Mouse (Mus musculus) cerebellum, adult 11 months (tissue): ENCODE results near the gene Cdsn.

ENCODE experiments used
- DNase-seq: peaks from one replicate; pipeline ENCODE4 v3.0.0; 2022

Cdsn gene

DNA sequence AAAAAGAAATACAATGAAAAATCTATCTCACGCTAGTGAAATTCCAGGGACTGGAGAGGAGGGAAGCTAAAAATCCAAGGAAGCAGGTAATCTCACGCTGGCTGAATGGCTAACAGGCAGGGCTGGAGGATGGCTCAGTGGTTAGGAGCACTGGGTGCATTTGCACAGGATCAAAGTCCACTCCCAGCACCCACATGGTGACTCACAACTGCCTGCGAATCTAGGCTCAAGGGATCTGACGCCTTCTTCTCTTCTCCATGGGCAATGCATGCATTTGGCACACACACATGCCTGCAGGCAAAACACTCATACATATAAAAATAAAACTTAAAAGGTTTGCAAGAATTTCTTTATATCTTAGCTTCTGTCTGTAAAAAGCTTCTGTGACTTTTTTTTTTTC, 14.5 kb upstream of the Cdsn start:
- no peak for DNase-seq

DNA sequence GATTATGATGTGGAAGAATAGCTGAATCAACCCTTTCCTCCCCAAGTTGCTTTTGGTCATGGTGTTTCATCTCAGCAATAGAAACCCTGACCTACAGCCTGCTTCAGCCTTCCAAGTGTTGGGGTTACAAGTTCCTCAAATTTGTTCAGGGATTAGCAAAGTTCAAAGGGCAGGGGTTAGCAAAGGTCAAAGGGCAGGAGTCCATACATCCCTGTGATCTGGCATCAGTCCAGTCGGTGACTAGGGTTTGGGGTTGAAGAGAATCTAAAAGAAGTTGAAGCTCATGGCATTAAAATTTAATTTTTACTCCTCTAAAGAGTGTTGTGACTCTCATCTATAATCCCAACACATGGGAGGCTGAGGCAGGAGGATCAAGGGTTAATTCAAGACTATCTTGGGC, 13.5 kb upstream of the Cdsn start:
- no peak for DNase-seq

DNA sequence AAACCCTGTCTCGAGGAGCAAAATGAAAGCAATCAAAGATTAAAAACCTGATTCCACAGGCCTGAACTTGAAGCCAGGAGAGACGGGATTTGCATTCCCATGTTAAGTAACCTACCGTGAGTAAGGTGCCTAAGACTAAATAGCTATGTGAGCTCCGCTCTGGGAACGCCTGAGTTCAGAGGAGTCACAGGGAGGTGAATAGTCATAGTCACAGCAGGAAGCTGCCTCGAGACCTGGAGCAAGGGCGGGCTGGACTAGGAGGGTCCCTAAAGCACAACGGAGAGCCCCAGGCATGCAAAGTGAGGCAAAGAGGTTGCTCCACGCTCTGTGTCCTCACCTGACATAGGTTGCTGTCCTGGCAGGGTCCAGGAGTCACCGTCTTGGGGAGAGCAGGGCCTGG, 12.4 kb upstream of the Cdsn start:
- no peak for DNase-seq

DNA sequence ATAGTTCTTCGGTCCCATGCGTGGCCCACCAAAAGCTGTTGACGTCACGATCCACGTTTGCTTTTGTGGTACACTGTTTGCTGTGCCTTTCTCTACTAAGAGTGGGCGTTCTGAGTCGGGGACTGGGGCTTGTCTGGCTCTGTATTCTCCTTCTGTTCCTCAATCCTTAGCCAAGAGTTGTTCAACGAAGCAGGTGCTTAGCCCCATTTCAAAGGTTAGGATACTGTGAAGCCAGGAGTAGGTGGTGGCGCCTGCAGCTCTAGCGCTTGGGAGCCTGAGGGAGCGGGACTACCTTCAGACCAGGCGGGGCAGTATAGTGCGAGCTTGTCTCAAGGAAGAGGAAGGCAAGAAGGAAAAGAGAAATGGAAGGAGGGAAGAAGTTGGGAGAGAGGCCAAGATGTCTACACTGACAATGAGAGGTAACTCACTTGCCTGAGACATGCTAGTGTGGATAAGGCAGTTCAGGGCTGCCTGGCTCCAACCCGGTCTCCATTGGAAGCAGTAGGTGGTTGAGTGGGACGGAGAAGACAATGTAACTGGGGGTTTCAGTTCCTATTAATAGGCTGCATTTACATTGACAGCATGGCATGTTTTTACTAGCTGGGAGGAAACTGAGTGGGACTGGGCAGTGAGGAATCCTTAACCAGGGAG, 9.0 kb upstream of the Cdsn start:
- no peak for DNase-seq

DNA sequence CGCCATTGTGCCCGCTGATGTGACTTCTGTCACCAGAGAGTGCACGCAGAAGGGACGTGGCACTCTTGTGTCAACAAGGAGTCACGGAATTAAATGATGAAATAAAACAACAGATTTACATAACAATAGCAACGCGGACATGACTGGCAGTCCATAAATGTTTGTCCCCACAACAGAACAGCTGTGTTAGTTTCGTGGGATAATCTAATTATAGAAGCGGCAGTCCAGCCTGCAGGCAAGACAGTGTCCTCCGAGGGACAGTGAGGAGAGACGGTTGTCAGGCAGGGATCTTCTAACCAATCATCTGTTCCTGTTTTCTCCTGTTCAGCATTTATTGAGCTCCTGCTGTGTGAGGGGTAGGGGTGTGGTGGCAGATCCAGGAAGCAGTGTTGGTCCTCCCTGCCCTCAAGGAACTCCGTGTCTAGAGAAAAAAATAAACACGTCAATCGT, 8.5 kb upstream of the Cdsn start:
- no peak for DNase-seq

DNA sequence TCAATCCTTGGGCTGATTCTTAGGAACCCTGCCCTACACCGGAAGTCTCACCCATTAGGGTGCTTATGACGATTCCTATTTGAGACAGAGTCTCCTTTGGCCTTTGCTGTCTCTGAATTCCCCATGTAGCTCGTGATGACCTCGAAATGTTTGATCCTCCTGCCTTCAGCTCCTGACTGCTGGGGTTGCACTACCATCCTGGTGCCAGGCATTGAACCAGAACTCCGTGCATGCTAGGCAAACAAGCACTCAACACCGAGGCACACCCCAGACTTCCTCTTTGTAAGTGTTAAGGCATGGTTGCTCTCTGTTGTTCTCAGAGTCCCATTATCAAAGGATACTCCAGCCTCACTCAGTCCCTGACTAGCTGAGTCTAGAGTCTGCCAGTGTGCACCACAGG, 7.9 kb upstream of the Cdsn start:
- no peak for DNase-seq

DNA sequence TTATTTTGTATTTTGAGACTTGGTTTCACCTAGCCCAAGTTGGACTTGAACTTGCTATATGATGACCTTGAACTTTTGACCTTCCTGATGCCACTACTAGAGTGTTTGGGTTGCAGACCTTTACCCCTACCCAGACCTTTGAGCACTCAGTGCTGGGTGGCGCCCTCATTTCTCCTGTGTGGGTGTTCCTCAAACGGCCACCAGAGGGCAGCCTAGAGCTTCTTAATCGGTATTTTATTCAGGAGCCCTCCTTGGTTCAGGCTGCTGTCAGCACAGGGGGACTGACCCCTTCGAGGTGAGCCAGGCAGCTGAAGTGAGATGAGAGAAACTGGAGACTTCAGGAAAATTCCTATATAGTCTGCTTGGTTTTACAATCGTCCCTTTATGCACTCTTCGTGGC, 7.2 kb upstream of the Cdsn start:
- peak; percentile 47 for DNase-seq

DNA sequence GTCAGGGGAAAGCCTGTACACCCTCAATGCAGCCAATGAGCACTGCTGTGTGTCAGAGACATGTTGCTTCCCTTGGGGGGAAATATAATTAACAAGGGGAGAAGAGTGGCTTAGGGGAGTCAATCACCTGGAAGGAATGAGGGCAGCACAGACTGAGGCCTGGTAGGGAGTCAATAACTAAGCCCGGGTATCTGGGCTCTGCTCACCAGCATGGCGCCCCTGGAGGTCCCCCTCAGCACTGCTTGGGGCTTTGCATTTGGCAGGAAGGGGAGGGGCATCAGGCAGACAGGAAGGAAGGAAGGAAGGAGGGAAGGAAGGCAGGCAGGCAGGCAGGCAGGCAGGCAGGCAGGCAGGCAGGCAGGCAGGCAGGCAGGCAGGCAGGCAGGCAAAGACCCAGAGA, 4.5 kb upstream of the Cdsn start:
- no peak for DNase-seq

DNA sequence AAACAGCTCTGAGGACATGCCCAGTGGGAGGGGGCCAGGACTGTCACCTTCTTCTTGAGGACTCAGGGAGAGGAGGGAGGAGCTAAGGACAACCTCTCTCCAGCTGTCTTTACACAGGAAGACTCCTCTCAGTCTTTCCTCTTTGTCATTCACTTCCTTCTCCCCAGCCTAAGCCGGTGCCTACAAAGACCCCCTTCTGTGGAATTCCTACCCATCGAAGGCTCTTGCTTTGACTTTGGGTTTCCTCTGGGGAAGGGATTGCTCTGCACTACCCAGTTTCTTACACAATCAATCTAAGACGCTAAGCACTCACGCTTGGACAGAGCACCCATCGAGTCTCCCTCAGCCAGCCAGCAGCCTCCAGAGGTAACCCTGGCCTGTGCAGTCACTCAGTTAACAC, 3.3 kb upstream of the Cdsn start:
- DNase-seq: no peak

DNA sequence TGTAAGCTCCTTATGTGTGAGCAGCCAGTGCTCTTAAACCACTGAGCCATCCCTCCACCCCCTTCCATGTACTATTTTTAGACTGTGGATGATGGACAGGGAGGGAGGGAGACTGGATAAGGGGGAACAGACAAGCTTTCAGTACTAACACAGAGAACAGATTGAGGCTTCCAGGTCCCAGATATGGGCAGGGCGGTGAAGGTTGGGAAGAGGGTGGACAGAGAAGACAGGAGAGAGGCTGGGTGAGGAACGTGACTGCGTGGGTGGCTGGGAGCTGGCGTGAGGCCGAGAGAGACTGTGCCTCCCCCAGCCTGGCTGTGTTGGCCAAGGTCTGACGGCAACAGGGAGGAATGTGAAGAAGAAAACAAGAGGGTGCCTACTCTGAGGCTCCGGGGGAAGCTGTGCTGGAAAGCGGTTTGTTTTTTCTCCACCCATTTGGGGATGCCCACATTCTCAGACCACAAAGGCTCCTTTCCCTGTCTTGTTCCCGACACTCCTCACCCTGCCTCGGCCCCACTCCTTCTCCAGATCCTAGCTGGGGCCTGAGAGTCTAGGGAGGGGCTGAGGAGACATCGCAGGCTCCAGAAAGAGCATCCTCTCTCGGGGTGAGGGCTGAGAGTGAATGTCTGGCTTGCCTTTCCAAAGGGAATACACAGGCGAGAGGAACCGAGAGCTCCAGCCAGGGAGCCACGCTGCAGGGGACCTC, 2.3 kb upstream of the Cdsn start:
- peak; percentile 77 for DNase-seq

DNA sequence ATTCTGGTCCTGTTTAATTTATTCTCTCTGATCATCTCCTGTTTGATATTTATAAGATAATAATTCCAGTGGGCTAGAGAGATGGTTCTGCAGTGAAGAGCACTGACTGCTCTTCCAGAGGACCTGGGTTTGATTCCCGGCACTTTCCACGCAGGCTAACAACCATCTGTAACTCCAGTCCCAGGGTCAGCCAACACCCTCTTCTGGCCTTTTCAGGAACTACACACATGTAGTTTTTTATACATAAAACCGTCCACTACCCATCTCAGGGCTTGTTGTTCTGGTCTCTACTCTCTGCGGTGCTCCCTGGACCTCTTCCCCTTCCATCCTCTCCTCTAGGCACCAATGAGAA, 1.8 kb upstream of the Cdsn start:
- DNase-seq: no peak

DNA sequence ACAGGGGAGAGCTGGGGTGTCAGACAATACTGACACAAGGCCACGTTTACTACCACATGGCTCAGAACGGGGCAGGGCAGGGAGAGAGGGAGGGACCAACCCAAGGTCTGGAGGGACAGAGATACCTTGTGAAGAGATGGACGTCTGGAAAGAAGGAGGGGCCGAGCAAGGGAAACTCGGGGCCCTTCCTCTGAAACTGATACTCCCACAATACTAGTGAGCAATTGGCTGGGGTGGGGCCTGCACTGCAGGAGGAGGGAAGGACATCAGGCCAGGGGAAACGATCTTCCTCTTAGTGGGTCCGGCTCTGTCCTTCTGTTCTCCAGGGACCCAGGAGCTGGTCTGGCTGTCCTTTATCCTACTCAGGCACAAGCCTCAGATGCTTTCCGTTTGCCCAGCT, 1.1 kb upstream of the Cdsn start:
- DNase-seq: no peak

DNA sequence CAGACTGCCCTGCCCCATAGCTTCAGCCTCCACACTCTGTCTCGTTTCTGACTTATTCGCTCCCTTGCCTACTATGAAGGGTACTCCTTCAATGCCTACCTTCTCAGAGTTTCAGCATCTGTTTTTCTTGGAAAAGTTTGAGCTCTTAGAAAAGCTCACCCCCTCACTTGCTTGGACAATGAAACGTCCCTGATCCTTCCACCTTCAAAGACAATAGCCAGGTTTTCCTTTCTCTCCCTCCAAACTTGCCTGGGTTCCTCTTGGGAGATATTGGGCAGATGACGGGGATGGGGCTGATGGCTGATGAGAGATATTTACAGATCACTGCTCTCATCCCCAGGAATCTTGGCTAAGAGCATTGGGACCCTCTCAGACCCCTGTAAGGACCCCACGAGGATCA, 2.4 kb downstream of the Cdsn start:
- DNase-seq: no peak

DNA sequence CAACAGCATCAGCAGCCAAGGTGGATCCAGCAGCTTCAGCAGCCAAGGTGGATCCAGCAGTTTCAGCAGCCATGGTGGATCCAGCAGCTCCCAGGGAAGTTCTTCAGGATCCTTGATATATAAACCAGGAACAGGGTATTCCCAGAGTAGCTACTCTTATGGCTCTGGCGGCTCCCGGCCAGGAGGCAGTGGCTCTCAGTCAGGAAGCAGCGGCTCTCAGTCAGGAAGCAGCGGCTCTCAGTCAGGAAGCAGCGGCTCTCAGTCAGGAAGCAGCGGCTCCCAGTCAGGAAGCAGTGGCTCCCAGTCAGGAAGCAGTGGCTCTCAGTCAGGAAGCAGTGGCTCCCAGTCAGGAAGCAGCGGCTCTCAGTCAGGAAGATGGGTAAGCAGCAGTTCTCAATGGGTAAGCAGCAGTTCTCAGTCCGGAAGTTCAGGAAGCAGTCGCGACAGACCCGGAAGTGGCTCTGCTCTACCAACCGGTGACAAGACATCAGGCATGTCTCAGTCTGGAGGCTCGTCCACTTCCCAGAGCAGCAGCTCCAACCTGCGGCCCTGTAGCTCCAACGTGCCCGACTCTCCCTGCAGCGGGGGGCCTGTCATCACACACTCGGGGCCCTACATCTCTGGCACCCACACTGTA, 3.0 kb downstream of the Cdsn start:
- no peak for DNase-seq

DNA sequence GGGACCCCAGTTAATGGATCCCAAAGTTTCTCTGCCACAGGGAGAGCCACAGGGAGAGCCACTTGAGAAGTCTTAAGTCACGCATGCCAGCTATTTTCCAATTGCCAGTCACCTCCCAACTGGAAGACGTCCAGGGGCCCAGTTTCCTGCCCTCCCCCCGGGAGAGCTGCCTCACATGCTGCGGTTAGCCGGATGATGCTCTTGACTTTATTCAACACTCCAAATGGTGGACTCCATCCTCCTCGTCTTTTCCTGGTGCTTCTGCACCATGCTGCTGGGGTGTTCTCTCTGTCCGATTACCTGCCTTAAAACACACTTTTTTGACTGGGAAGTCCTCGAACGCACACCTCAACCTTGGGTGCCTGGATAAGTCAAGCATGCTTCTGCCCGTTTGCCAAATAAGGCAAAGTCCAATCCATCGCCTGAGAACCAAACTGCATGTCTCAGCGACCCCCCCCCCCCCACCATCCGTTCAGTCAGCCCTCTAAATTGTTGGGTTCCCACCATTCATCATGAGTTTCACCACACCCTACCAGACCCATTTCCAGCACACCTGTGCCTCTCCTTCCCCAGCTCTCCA, 4.3 kb downstream of the Cdsn start:
- no peak for DNase-seq

DNA sequence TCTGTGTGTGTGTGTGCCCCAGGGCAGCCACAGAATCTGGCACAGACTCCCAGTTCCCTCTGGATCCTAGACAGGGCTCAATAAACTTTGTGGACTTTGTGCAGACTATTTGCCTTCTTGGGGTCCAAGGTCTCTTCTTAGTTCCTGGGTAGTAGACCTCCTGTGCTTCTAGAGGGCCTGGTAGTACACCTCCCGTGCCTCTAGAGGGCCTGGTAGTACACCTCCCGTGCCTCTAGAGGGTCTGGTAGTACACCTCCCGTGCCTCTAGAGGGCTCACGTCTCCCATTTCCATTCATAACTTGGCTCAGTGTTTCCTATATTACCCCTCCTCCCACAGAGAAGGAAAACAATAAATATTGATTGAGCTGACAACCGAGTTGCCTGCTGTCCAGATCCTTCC, 4.9 kb downstream of the Cdsn start:
- DNase-seq: no peak

DNA sequence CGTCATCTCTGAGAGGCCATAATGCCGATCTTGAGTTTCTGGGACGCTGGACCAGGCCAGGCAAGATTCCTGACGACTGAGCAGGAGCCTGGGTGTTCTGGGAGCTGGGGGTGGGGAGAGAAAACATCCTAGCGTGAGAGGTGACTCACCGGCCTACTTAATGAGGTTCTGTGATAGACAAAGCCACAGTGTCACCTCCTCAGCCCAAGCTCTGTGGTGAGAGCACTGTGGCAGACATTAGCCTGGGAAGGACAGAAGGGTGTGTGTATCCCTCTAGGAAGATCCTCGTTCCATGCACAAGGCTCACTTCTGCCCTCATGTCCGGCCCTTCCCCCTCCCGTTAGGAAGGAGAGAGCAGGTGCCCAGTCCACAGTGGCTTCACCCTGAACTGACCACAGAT, 5.4 kb downstream of the Cdsn start:
- DNase-seq: no peak

DNA sequence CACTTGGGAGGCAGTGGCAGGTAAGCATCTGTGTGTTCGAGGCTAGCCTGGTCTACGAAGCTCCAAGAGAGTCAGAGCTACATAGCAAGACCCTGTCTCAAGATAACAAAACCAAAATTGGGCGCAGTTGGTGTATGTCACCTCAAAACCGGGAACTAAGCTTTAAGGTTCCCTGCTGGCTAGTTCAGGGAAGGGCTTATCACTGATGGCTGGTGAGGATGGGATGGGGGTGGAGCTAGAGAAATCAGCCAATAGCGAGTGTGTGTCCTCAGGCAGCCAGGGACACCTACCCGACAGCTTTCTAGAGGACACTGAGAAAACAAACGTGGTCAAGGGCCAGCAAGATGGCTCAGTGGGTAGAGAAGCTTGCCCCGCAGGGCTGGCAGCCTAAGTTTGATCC, 6.3 kb downstream of the Cdsn start:
- DNase-seq: no peak

DNA sequence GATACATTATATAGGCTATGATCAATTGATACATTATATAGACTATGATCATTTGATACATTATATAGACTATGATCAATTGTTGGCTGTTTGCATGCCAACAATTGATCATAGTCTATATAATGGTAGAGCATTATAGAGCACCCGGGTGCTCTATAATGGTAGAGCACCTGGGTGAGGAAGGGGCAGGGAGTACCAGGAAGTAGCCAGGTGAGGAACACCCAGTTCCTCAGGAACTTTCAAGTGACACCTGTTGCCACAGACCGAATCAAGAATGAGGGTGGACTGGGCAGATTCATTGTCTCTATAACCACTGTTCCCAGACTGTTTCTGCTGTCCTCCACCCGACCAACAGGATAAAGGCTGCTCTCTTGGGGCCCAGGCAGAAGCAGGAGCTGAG, 15.2 kb downstream of the Cdsn start, which contains the start of gene 2300002M23Rik:
Gene 2300002M23Rik, plus strand, starts transcription at position 301 of the 400 bp plus-strand sequence.
- DNase-seq: no peak

DNA sequence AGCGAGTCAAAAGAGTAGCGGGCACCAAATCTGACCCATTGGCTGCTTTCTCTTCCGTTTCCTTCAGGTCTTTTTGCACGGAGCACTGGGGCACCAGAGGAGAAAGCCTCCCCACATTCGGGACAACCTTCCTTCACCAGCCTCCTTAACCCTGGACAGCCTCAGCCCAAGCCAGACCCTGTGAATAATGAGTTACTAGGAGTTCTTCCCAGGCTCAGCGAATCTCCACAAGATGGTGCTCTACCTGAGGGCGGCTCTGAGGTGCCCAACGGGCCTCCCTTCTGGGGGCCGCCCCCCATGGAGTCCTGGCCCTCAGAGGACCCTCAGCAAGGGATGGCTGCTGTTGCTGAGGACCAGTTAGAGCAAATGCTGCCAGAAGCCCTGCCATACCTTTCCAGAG, 15.8 kb downstream of the Cdsn start:
- DNase-seq: no peak

DNA sequence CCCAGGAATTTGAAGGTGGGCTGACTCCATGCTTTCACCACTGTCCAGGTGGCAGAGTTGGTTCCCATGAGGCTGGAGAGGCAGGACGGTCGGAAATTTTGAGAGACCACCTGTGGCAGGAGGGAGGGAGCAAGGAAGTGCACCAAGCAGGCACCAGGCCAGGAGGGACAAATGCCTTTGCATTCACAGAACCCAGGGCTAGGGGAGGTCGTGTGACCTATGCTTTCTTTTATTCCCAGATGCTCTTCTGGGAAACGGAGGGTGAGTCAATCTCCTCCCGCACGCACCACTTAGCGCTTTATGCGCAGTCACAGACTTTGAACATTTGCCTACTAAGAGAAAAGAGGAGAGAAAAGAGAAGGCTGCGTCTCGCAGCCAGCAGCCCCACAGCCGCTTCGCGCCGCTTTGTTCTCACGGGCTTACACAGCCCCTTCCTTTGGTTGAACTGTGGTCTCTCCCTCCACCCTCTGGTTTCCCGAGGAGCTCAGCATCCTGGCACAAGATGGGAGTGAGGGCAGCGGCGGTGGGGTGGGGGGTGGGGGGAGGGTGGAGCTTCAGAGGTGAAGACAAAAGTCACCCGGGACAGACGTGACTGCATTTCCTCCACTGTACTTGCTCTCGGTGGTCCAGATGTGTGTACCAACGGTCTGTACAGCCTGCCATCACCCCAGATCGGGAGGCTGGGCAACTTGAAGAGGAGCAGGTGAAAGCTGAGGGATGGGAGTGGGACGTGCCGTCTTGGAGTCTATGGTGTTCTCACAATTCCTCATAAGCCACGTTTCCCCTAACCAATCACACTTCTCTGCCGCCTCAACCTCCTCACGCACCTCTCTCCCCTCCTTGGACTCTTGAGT, 17.4 kb downstream of the Cdsn start:
- no peak for DNase-seq

DNA sequence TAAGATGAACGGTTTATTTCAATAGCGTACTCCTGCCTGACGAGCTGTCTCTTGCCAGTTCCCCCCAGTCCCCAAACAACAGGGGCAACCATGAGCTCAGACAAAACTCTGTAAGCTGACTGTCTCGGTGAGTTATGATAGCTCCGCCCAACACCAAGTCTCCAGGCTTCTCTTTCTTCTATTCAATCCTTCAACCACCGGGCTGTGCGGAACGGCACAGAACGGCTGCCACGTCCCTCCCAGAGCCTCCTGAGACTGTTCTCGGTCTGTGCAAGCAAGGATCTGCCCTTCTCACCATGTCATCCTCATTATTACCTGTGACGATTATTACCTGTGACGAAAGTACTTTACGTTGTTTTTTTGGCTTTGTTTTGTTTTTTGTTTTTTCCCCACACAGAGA, 18.9 kb downstream of the Cdsn start:
- DNase-seq: no peak

DNA sequence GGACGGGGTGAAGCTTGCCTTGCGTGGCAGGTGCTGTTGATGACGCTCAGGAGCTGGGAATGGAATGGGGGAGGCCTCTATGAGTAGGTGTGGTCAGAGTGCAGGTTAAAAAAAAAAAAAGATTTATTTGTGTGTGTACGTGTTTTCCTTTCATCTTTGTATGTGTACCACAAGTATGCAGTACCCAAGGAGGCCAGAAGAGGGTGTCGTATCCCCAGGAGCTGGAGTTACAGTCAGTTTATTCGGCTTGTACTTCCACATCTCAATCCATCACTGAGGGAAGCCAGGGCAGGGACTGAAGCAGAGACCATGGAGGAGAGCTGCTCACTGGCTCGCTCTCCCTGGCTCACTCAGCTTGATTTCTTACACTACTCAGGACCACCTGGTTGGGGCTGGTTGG, 19.5 kb downstream of the Cdsn start:
- DNase-seq: no peak
